Mouse (Mus musculus): ENCODE measurements around the gene Ppargc1a. TPM values are rescaled to one million over a fixed set of nuclear protein-coding genes. Genes with fewer than 3 reads are reported as not detected.
A peak's percentile ranks its signal among the peaks of the same experiment; 100 is the strongest.

Ppargc1a gene
- polyA plus RNA-seq (2012; rRNA removed), result 2.0 and 2.2 TPM in 2 replicates

- DNase-seq (ENCODE audit: low read depth), result no peak
Measured at GRCm38 (mm10) chr5:51567659-51568058, at the start of gene Ppargc1a. Gene Ppargc1a (minus strand): TSS chr5:51567726.

DNA sequence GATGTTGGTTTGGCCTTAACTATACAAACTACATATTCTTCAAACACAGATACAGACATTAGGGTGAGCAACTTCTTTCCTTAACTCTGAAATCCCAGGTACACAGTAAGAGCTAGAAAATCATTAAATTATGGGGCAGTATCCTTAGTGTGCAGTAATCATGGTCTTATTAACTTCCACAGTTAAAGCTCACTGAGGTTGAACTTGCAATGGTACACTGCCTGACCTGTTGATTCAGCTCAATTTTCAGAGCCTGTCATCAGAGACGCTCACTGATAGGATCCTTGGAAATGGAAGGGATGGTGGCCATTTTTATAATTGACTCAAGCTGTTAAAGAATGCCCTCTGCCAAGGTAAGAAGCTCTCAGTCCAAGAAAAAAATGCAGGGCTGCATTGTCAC is 49.4 kb upstream of the Ppargc1a start:
- DNase-seq (ENCODE audit: low read depth), result no peak

- no peak for DNase-seq (ENCODE audit: low read depth)
Measured at GRCm38 (mm10) chr5:51612049-51612448, 44.5 kb upstream of the Ppargc1a start.

DNA sequence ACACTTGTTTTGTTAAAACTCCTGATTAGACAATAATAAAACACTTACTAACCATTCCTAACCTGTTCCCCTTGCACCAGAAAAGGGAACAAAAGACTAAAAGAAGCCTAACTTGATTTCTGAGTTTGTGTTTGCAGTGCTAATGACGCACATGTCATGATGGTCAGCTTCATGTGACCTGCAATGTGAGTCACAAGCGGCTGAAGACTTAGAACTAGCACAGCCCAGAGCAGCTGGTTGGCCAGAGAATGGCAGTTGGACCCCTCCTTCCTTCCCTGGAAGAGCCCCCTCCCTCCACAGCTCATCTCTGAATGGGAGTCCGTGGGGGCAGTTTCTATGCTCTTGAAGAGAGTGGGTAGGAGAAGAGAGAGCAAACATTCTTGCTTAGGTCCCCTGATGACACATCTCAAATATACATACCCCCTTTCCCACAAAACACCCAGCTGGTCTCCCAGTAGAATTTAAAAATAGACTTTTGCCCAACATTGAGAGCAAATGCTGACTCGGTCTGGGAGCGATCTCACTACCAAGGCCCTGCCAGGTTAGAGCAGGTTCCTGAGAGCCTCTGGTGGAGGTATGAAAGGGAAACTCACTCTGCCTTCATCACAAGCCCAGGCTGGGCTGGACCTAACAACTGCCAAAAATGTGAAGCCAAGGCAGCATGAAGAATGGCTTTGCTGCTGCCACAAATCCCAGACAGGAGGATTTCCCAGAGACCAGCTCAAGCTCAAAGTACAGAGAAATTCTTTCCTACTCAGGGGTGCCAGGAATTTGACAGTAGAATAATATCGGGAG is 40.4 kb upstream of the Ppargc1a start:
- DNase-seq (ENCODE audit: low read depth), result no peak

DNA sequence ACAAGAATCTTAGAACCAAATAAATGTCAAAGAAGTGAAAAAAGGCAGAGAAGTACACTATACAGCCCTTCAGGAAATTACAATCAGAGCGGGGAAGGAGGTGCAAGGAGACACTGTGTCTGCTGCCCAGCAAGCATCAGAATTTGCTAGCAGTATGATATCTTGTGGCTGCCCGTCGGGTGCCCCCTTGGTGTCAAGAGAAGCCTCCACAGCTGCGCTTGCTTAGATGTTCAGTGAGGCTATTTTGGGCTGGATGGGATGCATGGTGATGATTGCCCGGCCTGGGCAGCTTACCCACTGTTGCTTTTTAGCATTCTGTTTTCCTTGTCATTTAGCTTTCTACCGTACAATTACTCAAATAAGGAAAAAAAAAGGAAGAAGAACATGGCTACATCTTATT is 32.0 kb upstream of the Ppargc1a start:
- DNase-seq (ENCODE audit: low read depth), result no peak

DNA sequence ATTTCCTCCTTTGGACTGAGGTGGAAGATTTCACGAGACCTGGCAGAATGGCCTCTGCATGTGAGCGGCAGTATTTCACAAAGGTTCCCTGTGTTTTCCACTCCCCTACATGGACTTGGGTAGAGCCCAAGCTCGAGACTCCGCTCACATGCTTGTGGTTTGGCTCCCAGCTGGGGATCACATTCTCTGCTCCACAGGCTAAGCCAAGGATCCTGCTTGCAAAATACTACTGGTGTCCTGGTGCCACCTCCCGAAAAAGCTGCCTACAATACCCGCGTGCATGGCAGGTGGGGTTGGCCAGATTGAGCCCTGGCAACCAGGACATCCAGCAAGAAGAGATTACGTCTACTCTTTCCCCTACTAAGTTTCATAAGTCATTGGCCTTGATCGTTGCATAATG is 28.1 kb upstream of the Ppargc1a start:
- DNase-seq (ENCODE audit: low read depth), result peak; percentile 97

- no peak for DNase-seq (ENCODE audit: low read depth)
Measured at GRCm38 (mm10) chr5:51592206-51592605, 24.7 kb upstream of the Ppargc1a start.

- no peak for DNase-seq (ENCODE audit: low read depth)
Measured at GRCm38 (mm10) chr5:51591537-51592154, 24.1 kb upstream of the Ppargc1a start.

GRCm38 (mm10) chr5:51586187-51586586 is 18.7 kb upstream of the Ppargc1a start:
- no peak for DNase-seq (ENCODE audit: low read depth)

GRCm38 (mm10) chr5:51584987-51585386 is 17.5 kb upstream of the Ppargc1a start:
- no peak for DNase-seq (ENCODE audit: low read depth)

GRCm38 (mm10) chr5:51584186-51584585 is 16.7 kb upstream of the Ppargc1a start:
- DNase-seq (ENCODE audit: low read depth), result no peak

DNA sequence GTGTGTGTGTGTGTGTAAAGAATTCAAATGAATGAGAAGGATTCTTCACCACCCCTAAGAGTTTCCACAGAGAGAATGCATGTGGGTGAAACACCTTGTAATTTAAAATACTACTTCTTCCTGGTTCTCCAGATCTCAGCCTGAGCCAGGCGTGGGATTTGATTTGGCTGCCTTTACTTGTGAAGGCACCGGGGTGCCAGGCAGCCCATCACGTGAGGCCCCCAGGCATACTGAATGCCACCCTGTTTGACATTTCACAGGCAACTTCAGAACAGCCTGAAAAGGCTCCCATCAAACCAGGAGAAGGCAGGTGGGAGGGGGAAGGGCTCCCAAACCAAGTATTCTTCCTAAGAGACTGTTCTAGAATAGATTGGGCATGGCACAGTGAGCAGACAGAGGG is 16.1 kb upstream of the Ppargc1a start:
- DNase-seq (ENCODE audit: low read depth), result no peak

GRCm38 (mm10) chr5:51583030-51583429 is 15.5 kb upstream of the Ppargc1a start:
- no peak for DNase-seq (ENCODE audit: low read depth)

DNA sequence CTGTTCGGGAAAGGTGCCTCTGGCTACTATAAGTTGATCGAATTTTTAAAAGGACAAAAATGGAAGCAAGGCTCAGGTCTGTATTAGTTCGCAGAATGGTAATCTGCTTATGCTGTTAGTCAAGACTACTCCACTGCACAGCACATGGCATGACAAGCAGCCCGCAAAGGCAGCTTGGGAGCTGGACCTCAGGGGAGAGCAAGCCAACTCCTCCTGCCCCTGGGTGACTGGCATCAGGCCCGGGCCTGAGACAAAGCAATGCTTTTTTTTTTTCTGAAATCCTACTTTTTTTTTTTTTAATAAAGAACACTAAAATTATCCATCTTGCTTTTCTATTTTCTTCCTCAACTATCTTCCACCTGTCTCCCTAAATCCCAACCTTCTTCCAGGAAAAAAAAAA is 15.1 kb upstream of the Ppargc1a start:
- no peak for DNase-seq (ENCODE audit: low read depth)

DNA sequence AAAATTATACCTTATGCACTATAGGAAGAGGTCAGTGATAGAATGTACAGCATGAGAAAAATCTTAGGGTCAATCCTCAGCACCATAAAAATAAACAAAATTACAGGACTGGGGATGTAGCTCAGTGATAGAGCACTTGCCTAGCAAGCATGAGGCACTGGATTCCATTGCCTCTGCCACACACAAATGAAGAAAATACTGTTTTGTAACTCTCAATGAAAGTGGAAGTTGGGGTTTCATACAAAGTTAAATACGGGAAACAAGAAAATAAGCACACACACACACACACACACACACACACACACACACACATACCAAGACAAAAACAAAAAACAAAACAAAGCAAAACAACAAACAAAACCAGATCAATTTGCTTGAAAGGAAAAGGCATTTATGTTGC is 10.1 kb upstream of the Ppargc1a start:
- no peak for DNase-seq (ENCODE audit: low read depth)

DNA sequence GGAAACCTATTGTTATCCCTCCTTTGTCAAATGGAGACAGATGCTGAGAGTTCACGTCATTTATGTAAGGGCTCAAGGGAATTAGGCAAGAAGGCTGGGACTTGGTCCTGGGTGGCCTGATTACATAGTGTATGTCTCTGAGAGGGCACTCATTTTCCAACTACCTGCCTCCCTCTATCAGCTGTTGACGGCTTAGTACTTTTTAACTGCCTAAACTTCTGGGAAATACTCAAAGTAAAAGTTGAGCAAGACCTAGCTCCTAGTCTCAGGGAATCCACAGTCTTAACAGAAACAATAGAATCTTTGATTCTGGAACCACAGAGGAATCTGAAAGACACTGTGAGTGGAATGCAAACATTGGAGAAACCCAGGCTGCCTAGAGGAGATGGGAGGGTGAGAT is 6.2 kb upstream of the Ppargc1a start:
- DNase-seq (ENCODE audit: low read depth), result no peak

- no peak for DNase-seq (ENCODE audit: low read depth)
Measured at GRCm38 (mm10) chr5:51568198-51568690, 718 bp upstream of the Ppargc1a start.

DNA sequence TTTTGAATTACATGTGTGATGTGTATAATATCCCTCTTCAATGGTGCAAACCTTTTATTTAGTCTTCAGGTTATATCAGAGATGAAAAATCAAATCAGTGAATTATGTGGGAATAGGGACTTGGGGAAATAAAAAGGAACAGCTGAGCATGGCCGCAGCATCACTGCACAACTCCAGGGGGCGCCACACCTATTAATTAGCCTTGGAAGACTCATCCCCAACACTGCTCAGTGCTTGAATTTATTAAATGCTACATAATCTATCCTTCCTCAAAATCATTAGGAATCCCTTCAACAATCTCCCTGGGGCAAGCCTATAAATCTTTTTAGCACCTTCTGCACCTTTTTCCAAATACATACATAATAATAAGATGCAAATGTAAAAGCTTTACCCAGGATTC is 1.9 kb downstream of the Ppargc1a start:
- no peak for DNase-seq (ENCODE audit: low read depth)

- DNase-seq (ENCODE audit: low read depth), result no peak
Measured at GRCm38 (mm10) chr5:51565038-51565437, 2.5 kb downstream of the Ppargc1a start.

GRCm38 (mm10) chr5:51563574-51563973 is 4.0 kb downstream of the Ppargc1a start:
- no peak for DNase-seq (ENCODE audit: low read depth)

- DNase-seq (ENCODE audit: low read depth), result no peak
Measured at GRCm38 (mm10) chr5:51557607-51558278, 9.8 kb downstream of the Ppargc1a start.

- no peak for DNase-seq (ENCODE audit: low read depth)
Measured at GRCm38 (mm10) chr5:51553671-51554070, 13.9 kb downstream of the Ppargc1a start.

DNA sequence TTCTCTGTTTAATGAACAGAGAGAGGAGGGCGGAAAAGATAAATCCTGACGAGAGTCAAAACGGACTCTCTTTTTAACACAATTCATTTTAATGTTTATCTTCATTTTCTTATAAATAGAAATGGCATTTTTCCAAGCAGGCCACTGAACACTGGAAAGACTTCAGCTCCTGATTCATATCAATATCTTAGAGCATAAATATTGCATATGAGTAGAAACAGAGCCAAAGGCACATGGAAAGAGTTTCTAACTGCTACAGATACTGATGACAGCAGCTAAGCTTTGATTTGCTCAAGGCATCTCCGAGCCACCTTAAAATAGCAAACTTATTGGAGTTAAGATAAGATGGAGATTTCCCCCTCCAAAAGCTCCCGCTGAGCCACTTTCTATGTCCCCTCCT is 14.3 kb downstream of the Ppargc1a start:
- DNase-seq (ENCODE audit: low read depth), result no peak
